Mouse (Mus musculus): ENCODE data around the gene Skiv2l.

DNA sequence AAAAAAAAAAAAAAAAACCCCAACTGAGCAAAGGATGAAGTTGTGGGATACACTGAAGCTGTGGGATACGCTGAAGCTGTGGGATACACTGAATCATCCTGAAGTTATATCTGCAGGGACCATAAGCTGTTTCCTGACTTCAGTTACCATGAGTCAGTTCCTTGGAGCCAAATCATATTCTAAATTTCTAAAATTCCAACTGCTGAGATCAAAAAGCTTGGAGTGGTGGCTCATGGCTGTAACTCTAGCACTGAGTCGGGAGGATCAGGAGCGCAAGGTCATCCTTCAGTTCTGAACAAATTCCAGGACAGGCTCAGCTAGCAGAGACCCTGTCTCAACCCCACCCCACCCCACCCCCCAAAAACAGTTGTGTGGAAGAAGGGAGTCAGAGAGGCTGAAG is 35.6 kb upstream of the Skiv2l start:
- TF ChIP-seq POLR2A (IDR thresholded peaks at IDR 0.05; ENCODE audit: insufficient read depth, low read depth, low read length): no peak
- TF ChIP-seq CTCF (IDR thresholded peaks at IDR 0.05): no peak
